Mouse (Mus musculus): ENCODE results near the gene Sumf1. TPM values are rescaled to one million over a fixed set of nuclear protein-coding genes. Genes with fewer than 3 reads are reported as not detected.
A peak's percentile ranks its signal among the peaks of the same experiment; 100 is the strongest.

Sumf1 gene
- polyA plus RNA-seq, 1 experiment from 2014 or later = 11.9 TPM

DNA sequence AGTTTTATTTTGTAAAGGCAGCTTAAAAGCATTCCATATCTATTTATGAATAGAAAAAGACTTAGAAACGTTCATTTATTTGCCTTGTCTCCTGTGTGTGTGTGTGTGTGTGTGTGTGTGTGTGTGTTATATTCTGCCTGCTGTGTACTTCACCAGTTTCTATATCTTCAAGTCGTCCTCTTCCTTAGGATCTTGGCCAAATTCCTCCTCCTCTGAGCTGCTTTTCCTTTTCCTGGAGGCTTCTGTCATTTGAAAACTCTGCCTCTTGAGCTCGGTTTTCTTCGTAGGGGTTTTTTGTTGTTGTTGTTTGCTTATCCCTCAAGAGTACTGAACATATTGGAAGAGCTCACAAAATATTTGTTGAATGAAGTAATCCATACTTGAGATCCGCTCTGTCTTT lies 37.1 kb upstream of the Sumf1 start:
- H3K9me3 ChIP-seq = no peaks in the 10 kb centered on the region
- no peak for ATAC-seq (ENCODE audit: low FRiP score, low read depth)
- no peaks in the 10 kb centered on the region for H3K4me1 ChIP-seq (replicated peaks)
- H3K27me3 ChIP-seq = no peaks in the 10 kb centered on the region
- no peak overlapping the region for H3K27ac ChIP-seq (replicated peaks)
- no peaks in the 10 kb centered on the region for H3K36me3 ChIP-seq
- 73% methylated on average over 5 of the region's 5 CpGs for WGBS
- no peak overlapping the region for H3K9ac ChIP-seq
- no peak overlapping the region for H3K4me2 ChIP-seq
- H3K4me3 ChIP-seq = no peak overlapping the region

DNA sequence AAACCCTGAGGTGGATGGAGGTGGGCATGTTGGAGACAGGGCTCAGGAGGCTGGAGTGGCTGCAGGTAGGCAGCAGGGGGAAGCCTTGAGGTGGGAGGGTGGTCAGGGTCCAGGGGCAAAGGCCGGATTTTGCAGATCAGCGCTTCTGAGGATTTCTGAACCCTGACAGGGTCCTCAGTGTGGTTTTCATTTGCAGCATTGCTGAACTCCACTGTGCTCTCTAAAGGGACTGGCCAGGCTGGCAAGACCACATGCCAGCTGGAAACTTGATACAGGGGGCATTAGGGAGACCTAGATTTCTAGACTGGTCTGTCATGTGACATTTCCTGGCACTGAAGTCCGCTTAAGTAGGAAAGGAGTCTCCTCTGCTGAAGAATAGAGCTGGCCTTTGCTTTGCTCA lies 32.6 kb upstream of the Sumf1 start:
- Histone ChIP-seq H3K4me2 (no peak overlapping the region), H3K27ac (replicated peaks) (no peak overlapping the region), H3K36me3 (no peaks in the 10 kb centered on the region), H3K27me3 (no peaks in the 10 kb centered on the region), H3K4me1 (replicated peaks) (peaks cover 13% of the 10 kb centered on the region), H3K9me3 (no peaks in the 10 kb centered on the region), H3K9ac (no peak overlapping the region), H3K4me3 (no peak overlapping the region)
- ATAC-seq (ENCODE audit: low FRiP score, low read depth) = no peak
- WGBS = 95% methylated on average over 3 of the region's 3 CpGs

DNA sequence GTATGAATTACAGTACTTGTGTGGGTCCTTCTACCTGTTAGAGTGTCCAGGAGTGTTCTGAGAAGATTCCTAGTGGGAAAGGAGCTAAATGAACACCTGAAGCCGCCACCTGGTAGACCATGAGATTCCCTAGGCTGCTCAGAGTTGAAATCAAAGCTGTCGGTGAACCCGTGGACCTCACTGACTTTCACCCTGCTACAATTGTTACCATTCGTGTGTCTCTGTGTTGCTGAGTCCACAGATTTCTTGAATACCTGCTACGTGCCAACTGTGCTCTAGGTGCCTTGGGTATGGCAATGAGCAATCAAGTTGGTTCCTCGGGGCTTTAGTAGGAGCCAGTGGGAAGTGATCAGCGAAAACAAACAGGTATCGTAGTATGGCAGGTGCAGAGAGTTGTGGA lies 31.4 kb upstream of the Sumf1 start:
- H3K4me1 ChIP-seq (replicated peaks) = peaks cover 18% of the 10 kb centered on the region
- H3K4me3 ChIP-seq = no peak overlapping the region
- no peak for ATAC-seq (ENCODE audit: low FRiP score, low read depth)
- H3K27me3 ChIP-seq = no peaks in the 10 kb centered on the region
- H3K9me3 ChIP-seq = no peaks in the 10 kb centered on the region
- H3K9ac ChIP-seq = no peak overlapping the region
- no peak overlapping the region for H3K27ac ChIP-seq (replicated peaks)
- no peaks in the 10 kb centered on the region for H3K36me3 ChIP-seq
- 93% methylated on average over 8 of the region's 8 CpGs for WGBS
- no peak overlapping the region for H3K4me2 ChIP-seq

DNA sequence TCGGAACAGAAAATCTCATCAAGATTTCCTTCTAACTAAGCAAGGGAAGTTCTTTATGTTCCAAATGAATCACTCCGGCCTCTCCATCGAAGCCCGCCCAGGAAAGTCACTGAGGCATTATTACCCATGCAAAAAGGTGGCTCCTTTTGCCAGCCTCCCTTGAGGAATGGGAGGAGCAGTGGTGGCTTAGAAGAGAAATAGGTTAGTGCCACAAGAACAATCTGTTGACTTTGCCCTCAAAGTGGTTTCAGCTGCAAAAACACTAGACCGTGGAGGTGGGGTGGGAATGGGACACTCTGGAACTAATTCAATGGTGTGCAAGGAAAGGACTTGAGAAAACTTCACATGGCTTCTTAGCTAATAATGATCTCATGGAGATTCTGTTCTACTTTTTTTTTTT lies 30.7 kb upstream of the Sumf1 start:
- Histone ChIP-seq H3K9me3 (no peaks in the 10 kb centered on the region), H3K36me3 (no peaks in the 10 kb centered on the region), H3K4me3 (no peak overlapping the region), H3K9ac (no peak overlapping the region), H3K4me2 (no peak overlapping the region), H3K4me1 (replicated peaks) (peaks cover 21% of the 10 kb centered on the region), H3K27me3 (no peaks in the 10 kb centered on the region), H3K27ac (replicated peaks) (no peak overlapping the region)
- ATAC-seq (ENCODE audit: low FRiP score, low read depth) = no peak
- WGBS = 81% methylated on average over 5 of the region's 5 CpGs

DNA sequence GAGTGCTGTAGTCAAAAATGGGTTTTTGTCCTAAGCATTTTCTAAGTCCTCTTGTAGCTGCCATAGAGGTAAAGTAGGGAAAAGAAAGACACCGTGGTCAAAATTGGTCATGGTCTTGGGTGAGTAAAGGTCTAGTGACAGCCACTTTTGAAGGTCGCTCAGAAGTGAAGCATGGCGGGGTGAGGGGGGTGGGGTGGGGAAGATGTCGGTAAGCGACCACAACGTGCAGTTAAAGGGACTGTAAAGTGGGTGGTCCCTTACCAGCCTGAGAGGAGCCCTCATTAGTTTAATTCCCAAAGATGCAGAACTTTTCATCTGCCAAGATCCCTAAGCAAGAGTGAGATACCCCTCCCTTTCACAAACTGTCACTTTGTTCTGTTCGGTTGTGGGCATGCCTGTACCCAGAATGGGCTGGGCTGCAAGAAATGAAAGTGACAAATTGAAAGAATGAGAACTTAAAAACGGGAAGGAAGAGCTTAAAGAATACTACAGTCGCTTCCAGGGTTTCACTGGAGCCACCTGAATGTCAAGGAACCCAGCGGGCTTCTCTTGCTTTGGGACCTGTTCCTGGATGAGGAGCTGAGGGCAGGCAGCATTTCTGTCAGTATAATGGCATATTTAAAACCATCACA lies 29.0 kb upstream of the Sumf1 start:
- Histone ChIP-seq H3K9ac (no peak overlapping the region), H3K27me3 (no peaks in the 10 kb centered on the region), H3K27ac (replicated peaks) (no peak overlapping the region), H3K4me3 (peak overlapping the region; percentile 65), H3K9me3 (no peaks in the 10 kb centered on the region), H3K36me3 (no peaks in the 10 kb centered on the region), H3K4me2 (peak overlapping the region; percentile 90), H3K4me1 (replicated peaks) (peaks cover 21% of the 10 kb centered on the region)
- 12% methylated on average over 10 of the region's 10 CpGs for WGBS
- no peak for ATAC-seq (ENCODE audit: low FRiP score, low read depth)

DNA sequence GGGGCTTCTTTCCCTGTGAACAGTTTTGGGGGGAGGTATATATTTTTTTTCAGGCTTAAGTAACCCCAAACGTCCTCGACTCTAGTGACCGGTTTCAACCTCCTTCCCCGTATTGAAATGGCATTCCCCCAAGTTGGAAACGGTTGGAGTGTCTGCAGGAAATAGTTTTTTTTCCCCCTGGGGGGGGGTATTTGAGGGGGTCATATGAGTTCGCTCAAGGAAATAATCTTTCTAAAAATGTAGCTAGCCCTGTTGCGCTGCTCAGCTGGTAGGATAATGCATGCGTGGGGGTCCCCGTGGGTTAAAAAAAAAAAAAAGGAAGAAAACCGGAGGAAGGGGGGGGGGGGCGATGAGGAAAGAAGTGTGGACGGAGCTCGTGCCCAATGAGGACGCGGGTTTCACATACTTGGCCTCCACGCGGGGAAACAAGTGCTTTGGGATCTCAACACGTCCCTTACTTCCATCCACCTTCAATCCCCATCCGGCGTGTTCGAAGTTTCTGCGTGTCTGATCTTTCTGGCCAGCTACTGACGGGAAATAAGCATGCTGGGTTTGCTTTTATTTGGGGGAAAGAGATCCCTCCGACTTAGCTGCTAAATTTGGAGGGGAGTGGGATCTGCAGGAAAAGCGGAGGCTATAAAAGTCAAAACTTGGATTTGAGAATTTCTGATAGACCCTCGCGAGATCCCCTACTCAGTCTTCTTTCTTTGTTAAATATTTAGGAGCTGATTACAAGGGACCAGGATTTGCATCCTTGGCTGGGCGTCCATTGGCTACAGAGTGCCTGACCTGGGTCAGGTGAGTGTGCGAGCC lies 28.3 kb upstream of the Sumf1 start:
- under 1% methylated on average over 29 of the region's 29 CpGs for WGBS
- H3K36me3 ChIP-seq = no peaks in the 10 kb centered on the region
- H3K4me3 ChIP-seq = peak overlapping the region; percentile 65
- H3K4me2 ChIP-seq = peak overlapping the region; percentile 90
- H3K9ac ChIP-seq = peak overlapping the region; percentile 49
- no peaks in the 10 kb centered on the region for H3K27me3 ChIP-seq
- H3K4me1 ChIP-seq (replicated peaks) = peaks cover 21% of the 10 kb centered on the region
- no peak overlapping the region for H3K27ac ChIP-seq (replicated peaks)
- no peaks in the 10 kb centered on the region for H3K9me3 ChIP-seq
- ATAC-seq (ENCODE audit: low FRiP score, low read depth) = no peak

DNA sequence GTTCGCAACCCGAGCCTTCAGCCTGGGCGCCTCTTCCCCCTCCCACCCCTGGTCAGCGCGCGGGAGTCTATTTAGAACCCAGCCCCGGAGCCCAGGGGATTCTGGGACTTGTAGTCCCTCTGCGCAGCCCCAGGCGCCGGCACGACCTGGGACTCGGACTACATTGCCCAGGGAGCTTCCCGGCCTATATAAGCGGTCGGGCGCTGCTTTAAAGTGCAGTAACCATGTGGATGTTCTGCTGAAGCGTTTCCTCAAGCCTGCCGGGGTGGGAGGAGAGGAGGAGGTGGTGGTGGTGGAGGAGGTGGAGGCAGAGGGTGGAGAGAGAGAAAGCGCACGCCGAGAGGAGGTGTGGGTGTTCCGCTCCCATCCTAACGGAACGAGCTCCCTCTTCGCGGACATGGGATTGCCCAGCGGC lies 27.5 kb upstream of the Sumf1 start, which contains the start of gene Itpr1:
TSS of gene Itpr1 (plus strand) at position 216 of the 415 bp plus-strand sequence.
- Histone ChIP-seq H3K27ac (replicated peaks) (0 out of 2 replicates have a peak within 1 kb of the TSS, but pooled peaks have one; percentile 25), H3K9me3 (no peaks in the 10 kb centered on the region)
- 0% methylated on average over 27 of the region's 27 CpGs for WGBS

DNA sequence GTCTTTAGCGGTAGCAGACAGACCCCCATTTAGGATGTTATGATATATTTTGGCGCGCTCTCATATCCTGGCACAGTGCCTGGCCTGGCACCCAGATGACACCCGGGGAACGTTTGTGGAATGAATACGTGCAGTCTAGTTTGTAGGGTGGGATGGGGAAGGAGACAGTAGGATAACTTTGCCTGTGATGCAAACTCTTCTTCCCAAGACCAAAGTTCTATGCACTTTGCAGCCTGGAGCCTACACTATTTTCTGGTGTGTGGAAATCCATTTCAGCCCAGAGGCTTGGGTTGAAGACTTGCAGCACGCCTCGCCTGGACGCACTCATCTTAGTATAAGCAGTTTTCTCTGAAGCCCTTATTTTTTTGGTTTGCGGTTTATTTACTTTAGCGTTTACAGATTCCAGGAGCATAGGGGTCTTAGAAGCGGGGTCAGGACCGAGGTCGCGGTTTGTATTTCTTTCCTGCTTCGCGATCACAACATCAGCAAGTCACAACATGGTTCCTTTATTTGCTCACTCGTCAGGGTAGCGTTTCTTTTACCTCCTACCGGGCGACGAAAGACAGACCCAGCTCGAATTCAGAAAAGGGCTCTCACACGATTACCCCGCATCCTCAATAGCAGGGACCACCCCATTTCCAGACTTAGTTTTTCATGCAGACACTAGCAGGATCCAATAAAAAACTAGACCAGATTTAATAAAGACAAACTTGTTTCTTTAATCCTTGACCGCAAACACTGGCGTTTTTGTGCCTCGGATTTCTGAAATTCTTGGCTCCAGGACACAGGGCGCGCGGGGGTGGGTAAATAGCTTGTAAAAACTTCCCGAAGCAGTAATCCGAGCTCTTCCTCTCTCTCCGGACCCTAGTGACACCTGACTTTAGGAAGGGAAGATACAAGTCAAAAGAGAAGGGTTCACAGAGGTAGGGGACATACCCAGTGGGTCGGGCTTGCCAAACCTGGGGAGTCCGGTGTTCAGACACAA lies 26.8 kb upstream of the Sumf1 start:
- Histone ChIP-seq H3K9me3 (no peaks in the 10 kb centered on the region), H3K4me1 (replicated peaks) (peaks cover 21% of the 10 kb centered on the region), H3K9ac (peak overlapping the region; percentile 47), H3K27ac (replicated peaks) (0 out of 2 replicates have a peak overlapping the region, but pooled peaks have one; percentile 25), H3K27me3 (no peaks in the 10 kb centered on the region), H3K4me2 (peak overlapping the region; percentile 90), H3K36me3 (no peaks in the 10 kb centered on the region), H3K4me3 (peak overlapping the region; percentile 65)
- 6% methylated on average over 36 of the region's 36 CpGs for WGBS
- ATAC-seq (ENCODE audit: low FRiP score, low read depth) = no peak

More for the DNA sequence above, 27.5 kb upstream of the Sumf1 start, which contains the start of gene Itpr1:
- Histone ChIP-seq H3K9ac (peak within 1 kb of the TSS; percentile 49), H3K4me1 (replicated peaks) (peaks cover 21% of the 10 kb centered on the region), H3K4me3 (peak within 1 kb of the TSS; percentile 65), H3K36me3 (no peaks in the 10 kb centered on the region), H3K27me3 (no peaks in the 10 kb centered on the region), H3K4me2 (peak within 1 kb of the TSS; percentile 90)
- ATAC-seq (ENCODE audit: low FRiP score, low read depth) = peak; percentile 100

DNA sequence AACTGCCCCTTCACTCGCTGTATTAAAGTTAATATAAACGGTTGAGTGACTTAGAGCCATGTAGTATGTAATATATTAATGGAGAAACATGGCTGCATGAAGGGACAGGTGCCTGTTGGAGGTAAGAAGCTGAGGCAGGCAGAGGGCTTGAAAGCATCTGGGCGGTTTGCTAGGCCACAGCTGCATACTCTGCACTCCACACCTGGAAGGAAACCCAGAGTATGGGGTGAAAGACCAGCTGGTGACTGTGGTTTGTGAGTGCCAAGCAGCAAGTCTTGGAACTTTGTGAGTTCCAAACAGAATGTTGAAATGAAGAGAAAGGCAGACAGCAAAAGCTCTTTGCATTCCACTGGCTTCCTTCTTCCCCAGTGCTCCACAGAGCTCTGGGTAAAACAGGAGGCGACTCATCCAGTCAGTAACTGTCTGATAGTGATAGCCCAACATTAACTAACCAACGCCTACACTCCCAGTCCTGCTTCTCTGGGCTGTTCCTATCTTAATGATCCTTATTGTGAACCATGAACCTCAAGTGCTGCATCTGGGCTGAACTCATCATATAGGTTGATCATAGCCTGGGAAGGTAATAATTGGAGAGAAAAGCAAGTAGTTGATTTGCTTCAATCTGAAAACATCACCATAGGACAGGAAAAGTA lies 21.7 kb upstream of the Sumf1 start:
- ATAC-seq (ENCODE audit: low FRiP score, low read depth) = no peak
- no peak overlapping the region for H3K27ac ChIP-seq (replicated peaks)
- no peak overlapping the region for H3K4me3 ChIP-seq
- WGBS = 86% methylated on average over 5 of the region's 5 CpGs
- no peak overlapping the region for H3K9ac ChIP-seq
- peaks cover 6% of the 10 kb centered on the region for H3K4me1 ChIP-seq (replicated peaks)
- no peak overlapping the region for H3K4me2 ChIP-seq
- no peaks in the 10 kb centered on the region for H3K9me3 ChIP-seq
- no peaks in the 10 kb centered on the region for H3K27me3 ChIP-seq
- H3K36me3 ChIP-seq = no peaks in the 10 kb centered on the region

DNA sequence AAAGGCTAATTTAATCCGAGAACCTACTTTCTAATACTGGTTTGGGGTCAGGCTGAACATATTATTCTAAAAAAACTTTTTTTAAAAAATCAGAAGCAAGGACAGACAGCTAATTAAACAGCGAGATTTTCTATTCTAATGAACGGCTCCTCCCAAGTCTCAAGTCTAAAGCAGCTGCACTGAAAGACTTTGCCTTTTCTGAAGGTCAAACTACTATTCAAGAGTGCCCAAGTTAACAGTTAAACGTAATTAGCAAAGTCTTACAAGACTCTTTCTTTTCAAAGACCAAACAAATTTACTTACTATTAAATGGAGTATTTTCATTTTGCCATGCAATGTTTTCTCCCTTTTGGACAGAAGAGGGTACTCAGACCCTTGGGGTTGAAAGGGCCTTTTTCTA lies 20.8 kb upstream of the Sumf1 start:
- Histone ChIP-seq H3K9ac (no peak overlapping the region), H3K4me1 (replicated peaks) (no peaks in the 10 kb centered on the region), H3K4me3 (no peak overlapping the region), H3K36me3 (no peaks in the 10 kb centered on the region), H3K27me3 (no peaks in the 10 kb centered on the region), H3K4me2 (no peak overlapping the region), H3K9me3 (no peaks in the 10 kb centered on the region), H3K27ac (replicated peaks) (no peak overlapping the region)
- ATAC-seq (ENCODE audit: low FRiP score, low read depth) = no peak
- 77% methylated on average over 4 of the region's 4 CpGs for WGBS

DNA sequence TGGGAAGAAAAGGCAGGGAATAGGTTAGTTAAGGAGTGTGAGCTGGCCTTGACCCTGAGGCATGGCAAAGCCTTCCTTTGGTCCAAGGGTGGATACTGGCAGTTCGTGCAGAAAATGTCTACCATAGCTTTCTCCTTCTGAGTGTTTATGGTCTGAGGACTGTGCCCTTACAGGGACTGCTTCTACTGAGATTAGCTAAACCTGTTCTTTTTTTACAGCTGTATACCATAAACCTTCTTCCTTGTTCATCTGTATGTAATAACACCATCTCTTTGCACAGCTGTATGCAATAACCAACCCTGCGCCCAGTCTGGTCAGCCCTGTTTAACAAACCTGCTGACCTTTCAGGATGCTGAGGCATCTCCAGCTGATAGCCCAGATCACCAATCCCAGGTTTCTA lies 18.9 kb upstream of the Sumf1 start:
- WGBS = 98% methylated on average over 2 of the region's 2 CpGs

More for the DNA sequence above, 18.9 kb upstream of the Sumf1 start:
- H3K9me3 ChIP-seq = no peaks in the 10 kb centered on the region
- no peak overlapping the region for H3K27ac ChIP-seq (replicated peaks)
- H3K4me3 ChIP-seq = no peak overlapping the region
- no peaks in the 10 kb centered on the region for H3K4me1 ChIP-seq (replicated peaks)
- H3K27me3 ChIP-seq = no peaks in the 10 kb centered on the region
- H3K4me2 ChIP-seq = no peak overlapping the region
- H3K36me3 ChIP-seq = no peaks in the 10 kb centered on the region
- no peak for ATAC-seq (ENCODE audit: low FRiP score, low read depth)
- H3K9ac ChIP-seq = no peak overlapping the region
